Mouse (Mus musculus) liver, embryonic 12.5 days (tissue): ENCODE results near the gene Nr2f2. TPM values are rescaled to one million over a fixed set of nuclear protein-coding genes. Genes with fewer than 3 reads are reported as not detected.

Source experiments
- ATAC-seq: fragments of 200-750 bp; cut with Nextera tagmentation; 2 replicates; pipeline ENCODE4 v1.8.0; 2017; ENCODE audit warnings: moderate number of reproducible peaks, mild to moderate bottlenecking, moderate library complexity
- H3K27ac ChIP-seq: fragments of 300-500 bp; sonication (generic); 2 replicates; pipeline ENCODE4 v1.5.1; 2016; ENCODE audit warnings: mild to moderate bottlenecking
- H3K27me3 ChIP-seq: fragments of 300-500 bp; sonication (generic); replicated peaks from 2 replicates; pipeline ENCODE4 v1.6.1; 2016; ENCODE audit warnings: mild to moderate bottlenecking, moderate library complexity
- H3K36me3 ChIP-seq: fragments of 300-500 bp; sonication (generic); 2 replicates; pipeline ENCODE4 v1.6.1; 2016; ENCODE audit warnings: mild to moderate bottlenecking, moderate library complexity
- H3K4me1 ChIP-seq: fragments of 300-500 bp; sonication (generic); 2 replicates; pipeline ENCODE4 v1.6.1; 2016
- H3K4me2 ChIP-seq: fragments of 300-500 bp; sonication (generic); 2 replicates; pipeline ENCODE4 v1.6.1; 2016; ENCODE audit warnings: mild to moderate bottlenecking, moderate library complexity
- H3K4me3 ChIP-seq: fragments of 300-500 bp; sonication (generic); 2 replicates; pipeline ENCODE4 v1.5.1; 2016; ENCODE audit warnings: mild to moderate bottlenecking, moderate library complexity
- H3K9ac ChIP-seq: fragments of 300-500 bp; sonication (generic); 2 replicates; pipeline ENCODE4 v1.6.1; 2016; ENCODE audit warnings: mild to moderate bottlenecking, moderate library complexity
- H3K9me3 ChIP-seq: fragments of 300-500 bp; sonication (generic); replicated peaks from 2 replicates; pipeline ENCODE4 v1.6.1; 2016; ENCODE audit warnings: mild to moderate bottlenecking, moderate library complexity
- WGBS: fragments of 180-500 bp; shearing (Covaris S2); methylation state at CpG from one replicate; pipeline ENCODE4 v1.1.7; 2016; ENCODE audit not compliant: insufficient replicate concordance; 5-methylcytosine and 5-hydroxymethylcytosine counted together
- polyA plus RNA-seq: library from polyadenylated mRNA; unstranded; fragments of >200 nt; fragmentation: Nextera tagmentation; extraction: Ambion mirVana; gene quantifications from 2 replicates; pipeline ENCODE4 v1.2.1, GENCODE M21; 2016

Nr2f2 gene
- polyA plus RNA-seq, 1 experiment from 2014 or later: 23.3 TPM

DNA sequence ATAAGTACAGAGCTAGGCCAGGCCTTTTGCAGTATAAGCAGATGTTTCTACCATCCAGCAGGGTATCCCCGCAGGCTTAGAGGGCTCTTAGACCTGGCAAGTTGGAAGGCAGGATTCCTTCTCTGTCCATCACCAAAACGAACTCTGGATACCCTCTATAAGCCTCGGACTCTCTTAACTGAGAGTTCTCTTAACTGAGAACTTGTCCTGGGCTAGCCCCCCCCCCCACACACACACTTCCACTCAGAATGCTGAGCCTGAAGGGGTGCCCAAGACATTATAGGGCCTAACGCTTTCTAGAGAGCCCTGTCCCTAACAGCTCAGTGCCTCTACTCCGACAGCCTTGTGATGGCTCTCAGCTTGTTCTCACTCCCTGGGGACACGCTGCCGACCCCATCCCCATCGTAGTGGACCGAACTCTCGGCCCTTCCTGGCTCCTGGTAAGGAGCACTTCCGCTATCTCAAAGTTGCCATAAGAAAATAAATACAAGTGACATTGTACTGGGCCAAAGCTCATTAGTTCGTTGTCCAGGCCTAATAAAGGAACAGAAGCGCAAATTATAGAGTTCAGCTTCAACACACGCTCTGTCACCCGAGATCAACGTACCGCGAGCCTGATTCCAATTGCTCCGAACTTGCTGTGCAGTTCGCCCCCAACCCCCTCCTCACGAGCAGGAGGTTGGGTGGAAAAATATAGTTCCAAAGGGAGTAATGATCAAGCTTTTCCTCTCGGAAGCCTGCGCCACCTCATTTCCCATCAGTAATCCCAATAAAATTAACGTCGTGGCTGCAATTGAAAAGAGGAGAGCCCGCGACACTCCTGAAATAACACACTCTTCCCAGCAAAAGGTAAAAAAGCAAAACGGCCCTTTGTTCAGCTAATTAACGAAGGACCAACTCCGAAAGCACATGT is 18.2 kb downstream of the Nr2f2 start:
- ATAC-seq: no peak
- Histone ChIP-seq H3K36me3 (no peaks in the 10 kb centered on the region), H3K27me3 (peaks cover 98% of the 10 kb centered on the region), H3K4me3 (no peak overlapping the region), H3K9ac (no peak overlapping the region), H3K4me2 (no peak overlapping the region), H3K27ac (peak overlapping the region; percentile 36; the same call in 1 of the 2 replicates), H3K9me3 (no peaks in the 10 kb centered on the region), H3K4me1 (no peaks in the 10 kb centered on the region)
- WGBS: 9% methylated on average over 30 of the region's 30 CpGs

DNA sequence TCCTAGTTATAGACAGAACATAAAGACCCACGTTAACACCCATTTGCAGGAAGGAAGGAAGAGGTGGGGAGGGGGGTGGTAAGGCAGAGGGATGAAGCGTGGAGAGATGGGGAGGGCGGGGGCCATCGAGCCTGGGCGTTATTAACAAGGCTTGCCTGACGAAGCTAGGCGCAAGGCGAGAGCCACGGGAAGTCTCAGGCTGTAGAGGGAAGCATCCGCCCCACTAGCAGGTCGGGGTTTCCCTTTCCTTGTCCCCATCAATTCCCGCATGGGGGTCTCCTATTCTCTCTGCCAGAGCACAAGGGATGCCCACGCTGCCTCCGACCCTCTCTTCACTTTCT is 18.9 kb downstream of the Nr2f2 start:
- no peak for ATAC-seq
- Histone ChIP-seq H3K36me3 (no peaks in the 10 kb centered on the region), H3K9me3 (no peaks in the 10 kb centered on the region), H3K27ac (peak overlapping the region; percentile 36; the same call in 1 of the 2 replicates), H3K4me3 (no peak overlapping the region), H3K9ac (no peak overlapping the region), H3K4me2 (no peak overlapping the region), H3K4me1 (no peaks in the 10 kb centered on the region), H3K27me3 (peaks cover 99% of the 10 kb centered on the region)
- 6% methylated on average over 14 of the region's 14 CpGs for WGBS

DNA sequence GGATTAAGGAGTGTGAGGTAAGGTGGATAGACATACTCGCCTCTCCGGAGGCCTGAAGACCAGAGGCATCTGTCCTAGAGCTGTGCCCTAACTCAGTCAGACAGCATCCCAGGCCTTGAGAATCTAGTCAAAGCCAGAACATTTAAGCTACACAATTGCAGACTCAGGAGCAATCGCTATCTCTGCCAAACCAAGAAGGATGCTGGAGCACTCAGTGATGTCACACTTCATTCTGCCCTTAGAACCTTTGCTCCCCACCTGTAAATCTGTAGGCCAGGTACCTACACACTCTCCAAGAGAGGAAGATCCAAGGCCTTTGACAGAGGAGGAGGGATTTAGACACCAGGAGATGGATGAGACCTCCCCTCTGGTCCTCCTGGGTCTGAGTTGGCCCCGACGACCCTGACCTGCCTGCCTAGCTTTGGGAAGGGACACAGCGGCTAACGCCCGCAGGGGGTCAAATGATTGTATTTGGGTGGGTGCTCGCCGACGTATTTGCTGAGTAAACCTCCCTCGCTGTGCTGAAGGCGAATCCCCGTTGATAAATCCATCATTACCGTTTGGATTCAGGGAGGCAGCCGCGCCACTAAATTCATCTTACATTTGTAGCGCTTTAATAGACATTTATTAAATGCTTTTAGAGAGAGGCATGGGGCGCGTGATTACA is 19.5 kb downstream of the Nr2f2 start:
- Histone ChIP-seq H3K4me2 (no peak overlapping the region), H3K27ac (peak overlapping the region; percentile 36; the same call in 1 of the 2 replicates), H3K9ac (no peak overlapping the region), H3K36me3 (no peaks in the 10 kb centered on the region), H3K9me3 (no peaks in the 10 kb centered on the region), H3K4me3 (no peak overlapping the region), H3K27me3 (peaks cover 96% of the 10 kb centered on the region), H3K4me1 (no peaks in the 10 kb centered on the region)
- no peak for ATAC-seq
- 7% methylated on average over 20 of the region's 20 CpGs for WGBS

DNA sequence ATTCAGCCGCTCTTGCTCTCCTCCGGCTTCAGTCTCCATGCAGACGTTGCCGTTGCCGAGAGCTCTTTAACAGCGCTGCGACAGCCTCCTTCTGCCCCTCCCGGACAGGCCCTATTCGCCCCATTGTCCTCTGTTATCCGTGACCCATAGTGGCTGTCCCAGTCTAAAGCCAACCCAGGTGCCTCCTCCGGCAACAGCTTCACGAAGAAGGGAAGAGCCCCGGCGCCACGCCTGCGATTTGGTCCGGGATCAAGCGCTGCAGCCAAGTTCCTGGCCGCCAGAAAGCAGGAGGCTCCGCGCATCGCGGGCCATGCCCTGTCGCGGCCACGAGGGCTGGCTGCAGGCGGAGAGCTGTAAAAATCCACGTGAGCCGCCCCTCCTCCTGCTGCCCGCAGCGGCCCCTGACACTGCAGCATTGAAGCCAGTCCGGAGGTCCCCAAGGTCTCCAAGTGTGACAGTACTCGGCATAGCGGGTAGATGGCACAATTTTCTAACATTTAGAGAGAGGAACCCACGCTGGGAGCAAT is 20.5 kb downstream of the Nr2f2 start:
- Histone ChIP-seq H3K9ac (no peak overlapping the region; the same call in 1 of the 2 replicates), H3K27me3 (peaks cover 93% of the 10 kb centered on the region)

DNA sequence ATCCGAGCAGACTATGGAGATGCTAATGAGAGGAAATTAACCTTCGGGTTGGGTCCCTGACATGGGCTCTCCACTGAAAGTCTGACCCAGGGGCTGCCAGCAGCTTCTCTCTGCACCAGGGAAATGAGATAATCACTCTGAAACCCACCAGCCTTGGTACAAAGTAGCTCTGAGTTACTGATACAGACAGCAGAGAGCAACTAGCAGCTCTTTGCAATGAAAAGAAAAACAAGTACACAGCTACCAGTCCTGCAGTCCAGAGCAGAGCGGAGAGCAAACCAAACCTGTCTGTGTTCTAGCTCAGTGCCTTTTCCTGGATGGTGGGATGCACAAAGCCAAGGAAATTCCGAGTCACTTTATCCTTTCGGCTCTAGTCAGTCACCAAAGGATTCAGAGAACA is 23.1 kb downstream of the Nr2f2 start:
- H3K4me2 ChIP-seq: no peak overlapping the region
- H3K27me3 ChIP-seq: peaks cover 92% of the 10 kb centered on the region
- H3K27ac ChIP-seq: no peak overlapping the region
- no peaks in the 10 kb centered on the region for H3K36me3 ChIP-seq
- H3K4me3 ChIP-seq: no peak overlapping the region
- H3K4me1 ChIP-seq: no peaks in the 10 kb centered on the region
- no peak for ATAC-seq
- 13% methylated on average over 5 of the region's 5 CpGs for WGBS
- no peak overlapping the region for H3K9ac ChIP-seq
- H3K9me3 ChIP-seq: no peaks in the 10 kb centered on the region

More for the DNA sequence above, 20.5 kb downstream of the Nr2f2 start:
- Histone ChIP-seq H3K4me3 (peak overlapping the region; percentile 3; the same call in 1 of the 2 replicates), H3K36me3 (no peaks in the 10 kb centered on the region), H3K27ac (no peak overlapping the region), H3K4me2 (peak overlapping the region; percentile 51), H3K9me3 (no peaks in the 10 kb centered on the region), H3K4me1 (no peaks in the 10 kb centered on the region)
- ATAC-seq: peak; percentile 55
- 1% methylated on average over 34 of the region's 35 CpGs for WGBS

DNA sequence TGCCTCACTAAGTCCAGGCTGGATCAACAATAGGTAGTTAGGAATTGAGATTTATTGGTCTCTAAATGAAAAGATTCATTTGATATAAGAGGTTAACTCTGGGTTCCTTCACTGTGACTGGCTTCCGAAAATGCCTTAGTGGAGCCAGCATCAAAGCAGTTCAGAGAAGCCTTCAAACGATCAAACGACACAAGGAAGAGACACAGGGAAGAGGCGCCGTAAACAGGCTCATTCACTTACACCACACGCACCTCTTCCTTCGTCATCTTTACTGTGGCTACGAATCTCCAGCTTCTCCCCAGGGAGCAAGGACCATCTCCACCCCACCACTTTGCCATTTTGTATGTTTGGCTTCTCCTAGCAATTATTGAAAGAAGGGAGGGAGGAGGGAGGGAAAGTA is 23.8 kb downstream of the Nr2f2 start:
- H3K4me3 ChIP-seq: no peak overlapping the region
- 17% methylated on average over 8 of the region's 8 CpGs for WGBS
- H3K4me1 ChIP-seq: no peaks in the 10 kb centered on the region
- no peak overlapping the region for H3K4me2 ChIP-seq
- no peak overlapping the region for H3K27ac ChIP-seq
- H3K9me3 ChIP-seq: no peaks in the 10 kb centered on the region
- H3K36me3 ChIP-seq: no peaks in the 10 kb centered on the region
- H3K9ac ChIP-seq: no peak overlapping the region
- ATAC-seq: no peak
- peaks cover 92% of the 10 kb centered on the region for H3K27me3 ChIP-seq

DNA sequence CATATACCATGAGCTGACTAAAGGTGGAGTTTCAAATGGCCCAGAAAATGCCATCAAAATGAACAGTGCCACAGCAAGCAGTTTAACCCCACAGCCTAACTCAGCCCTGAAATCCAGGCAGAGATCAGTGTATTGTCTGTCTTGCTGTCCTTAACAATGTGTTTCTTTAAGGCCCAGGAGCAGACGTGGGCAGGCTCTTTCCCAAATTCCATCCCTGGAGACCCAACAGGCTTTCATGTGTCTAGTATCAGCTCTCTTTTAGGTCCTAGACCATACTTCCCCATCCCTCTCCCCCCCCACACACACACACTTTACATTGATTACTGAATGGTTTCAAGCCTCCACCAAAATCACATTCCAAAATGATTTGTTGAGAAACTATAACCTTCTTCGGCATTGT is 24.5 kb downstream of the Nr2f2 start:
- H3K9ac ChIP-seq: no peak overlapping the region
- H3K4me3 ChIP-seq: no peak overlapping the region
- ATAC-seq: no peak
- no peak overlapping the region for H3K27ac ChIP-seq
- no peaks in the 10 kb centered on the region for H3K9me3 ChIP-seq
- no peaks in the 10 kb centered on the region for H3K36me3 ChIP-seq
- no peaks in the 10 kb centered on the region for H3K4me1 ChIP-seq
- H3K27me3 ChIP-seq: peaks cover 92% of the 10 kb centered on the region
- no peak overlapping the region for H3K4me2 ChIP-seq
- 20% methylated on average over 2 of the region's 2 CpGs for WGBS

DNA sequence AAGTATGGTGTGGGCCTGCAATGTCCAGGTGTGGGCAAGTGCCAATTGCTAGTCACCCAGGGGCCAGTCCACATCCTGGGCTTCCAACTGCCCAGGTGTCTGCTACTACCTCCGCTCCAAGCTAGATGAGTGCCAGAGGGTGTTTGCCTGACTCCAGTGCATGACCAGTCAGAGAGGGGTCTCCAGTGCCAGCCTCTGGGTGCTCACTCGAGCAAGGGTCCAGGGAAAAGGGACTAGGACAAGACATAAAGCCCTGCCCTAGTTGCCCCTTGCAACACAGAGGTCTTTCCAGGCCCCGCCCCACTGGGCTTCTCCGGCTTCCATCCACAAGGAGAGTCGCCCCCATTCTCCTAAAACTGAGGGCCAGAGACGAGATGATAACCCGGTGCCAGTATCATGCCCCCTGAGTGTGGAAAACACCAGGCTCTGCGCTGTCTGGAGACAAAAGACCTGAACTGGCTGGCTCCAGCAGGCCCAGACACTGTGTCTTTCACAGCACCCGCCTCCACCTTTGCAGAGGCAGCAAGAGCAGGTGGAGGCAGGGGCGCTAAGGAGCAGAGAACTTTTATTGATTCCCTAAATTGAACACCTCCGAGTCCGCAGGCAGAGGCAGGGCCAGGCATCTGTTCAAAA is 26.4 kb downstream of the Nr2f2 start:
- ATAC-seq: no peak
- Histone ChIP-seq H3K27me3 (peaks cover 92% of the 10 kb centered on the region), H3K9me3 (no peaks in the 10 kb centered on the region), H3K4me2 (no peak overlapping the region), H3K36me3 (no peaks in the 10 kb centered on the region), H3K4me3 (no peak overlapping the region), H3K4me1 (no peaks in the 10 kb centered on the region), H3K9ac (no peak overlapping the region), H3K27ac (no peak overlapping the region)
- WGBS: 20% methylated on average over 12 of the region's 12 CpGs

DNA sequence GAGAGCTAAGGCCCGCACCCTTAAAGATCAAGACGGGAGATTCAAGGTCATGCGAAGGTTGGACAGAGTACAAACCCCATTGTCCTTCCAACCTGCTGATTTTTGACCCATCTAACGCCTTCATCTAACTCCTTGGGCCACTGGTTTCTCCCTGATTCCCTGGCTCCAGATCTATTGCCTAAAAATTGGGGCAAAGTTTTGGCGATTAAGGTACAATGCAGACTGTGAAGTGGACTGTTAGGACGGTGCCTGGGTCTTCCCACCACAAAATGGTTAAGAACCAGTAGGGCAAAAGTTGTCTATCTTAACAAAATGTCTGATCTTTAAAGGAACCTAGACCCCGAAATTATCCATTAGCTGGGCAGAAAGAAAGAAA is 28.3 kb downstream of the Nr2f2 start:
- no peak overlapping the region; the same call in 1 of the 2 replicates for H3K4me3 ChIP-seq
- 13% methylated on average over 7 of the region's 7 CpGs for WGBS
- H3K9me3 ChIP-seq: no peaks in the 10 kb centered on the region
- no peak overlapping the region for H3K27ac ChIP-seq
- H3K27me3 ChIP-seq: peaks cover 92% of the 10 kb centered on the region
- H3K4me1 ChIP-seq: no peaks in the 10 kb centered on the region; the same call in 1 of the 2 replicates
- H3K4me2 ChIP-seq: no peak overlapping the region
- ATAC-seq: no peak
- no peaks in the 10 kb centered on the region for H3K36me3 ChIP-seq
- H3K9ac ChIP-seq: no peak overlapping the region

DNA sequence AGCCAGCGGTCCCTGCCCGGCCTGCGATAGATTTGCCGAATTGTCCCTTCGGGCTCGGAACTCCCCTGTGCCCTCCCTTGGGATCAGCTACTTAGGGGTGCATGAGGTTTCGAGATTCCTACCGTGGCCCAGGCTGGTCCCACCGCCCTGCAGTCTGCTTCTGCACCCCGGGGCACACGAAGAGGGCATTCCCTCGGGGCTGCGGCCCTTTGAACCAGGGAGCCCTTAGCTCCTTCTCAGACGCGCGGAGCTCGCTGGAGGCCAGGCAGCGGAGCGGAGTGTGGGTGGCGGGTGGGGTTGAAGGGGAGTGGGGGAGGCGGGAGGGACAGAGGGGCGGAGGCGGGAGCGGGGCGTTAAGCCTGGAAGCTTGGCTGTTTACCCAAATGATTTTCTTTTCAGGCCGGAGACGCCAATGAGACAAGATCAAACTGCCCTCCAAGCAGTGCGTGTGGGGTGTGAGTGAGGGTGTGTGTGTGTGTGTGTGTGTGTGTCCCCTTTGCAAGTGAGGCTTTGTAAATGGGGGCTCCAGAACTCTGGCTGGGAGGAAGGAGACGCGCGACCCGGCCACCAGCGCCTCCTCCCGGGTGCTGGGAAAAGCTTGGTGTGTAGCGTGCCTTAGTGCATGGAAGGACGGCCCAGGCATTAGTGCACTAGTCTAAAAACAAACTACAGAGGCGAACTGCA is 28.8 kb downstream of the Nr2f2 start:
- H3K4me3 ChIP-seq: peak overlapping the region; percentile 11; the same call in 1 of the 2 replicates
- 4% methylated on average over 37 of the region's 37 CpGs for WGBS
- no peak overlapping the region for H3K9ac ChIP-seq
- H3K4me1 ChIP-seq: no peaks in the 10 kb centered on the region; the same call in 1 of the 2 replicates
- H3K27ac ChIP-seq: no peak overlapping the region
- peaks cover 92% of the 10 kb centered on the region for H3K27me3 ChIP-seq
- H3K9me3 ChIP-seq: no peaks in the 10 kb centered on the region
- peak overlapping the region; percentile 47 for H3K4me2 ChIP-seq
- ATAC-seq: no peak
- H3K36me3 ChIP-seq: no peaks in the 10 kb centered on the region

DNA sequence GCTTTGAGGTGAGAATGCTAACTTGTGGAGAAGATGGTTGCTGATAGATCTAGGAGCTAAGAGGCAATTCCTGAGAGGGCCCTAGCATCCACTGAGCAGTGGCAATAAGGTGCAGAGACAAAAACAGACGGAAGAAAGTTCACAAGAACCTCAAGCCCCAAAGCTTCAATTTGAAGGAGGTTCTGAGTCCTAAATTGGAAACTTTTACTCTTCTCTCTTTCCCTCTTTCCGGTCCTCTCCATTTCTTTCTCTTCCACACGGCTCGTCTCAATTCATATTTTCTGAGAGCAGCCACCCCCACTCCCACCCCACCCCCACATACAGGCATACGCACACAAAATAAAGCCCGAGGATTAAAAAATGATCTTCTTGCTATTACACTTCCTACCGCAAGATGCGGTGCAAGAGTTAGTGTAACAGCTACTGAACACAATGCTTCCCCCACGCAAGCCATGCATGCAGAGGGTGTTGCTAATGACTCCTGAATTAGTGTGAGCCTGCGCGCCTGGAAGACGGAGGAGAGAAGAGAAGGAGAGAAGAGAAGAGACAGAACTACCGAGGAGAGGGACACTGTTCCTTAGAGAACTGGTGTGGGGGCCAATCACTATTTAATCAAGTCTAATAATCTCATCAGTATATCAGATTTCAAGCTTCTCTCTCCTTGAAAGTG is 29.8 kb downstream of the Nr2f2 start:
- Histone ChIP-seq H3K4me2 (no peak overlapping the region), H3K9me3 (no peaks in the 10 kb centered on the region), H3K36me3 (no peaks in the 10 kb centered on the region), H3K27ac (no peak overlapping the region), H3K4me1 (no peaks in the 10 kb centered on the region; the same call in 1 of the 2 replicates), H3K4me3 (no peak overlapping the region), H3K27me3 (peaks cover 98% of the 10 kb centered on the region), H3K9ac (no peak overlapping the region)
- no peak for ATAC-seq
- WGBS: 15% methylated on average over 13 of the region's 13 CpGs
